Comparison of ENCODE assay signal across 26 mouse cellular contexts in the genomic region with DNA sequence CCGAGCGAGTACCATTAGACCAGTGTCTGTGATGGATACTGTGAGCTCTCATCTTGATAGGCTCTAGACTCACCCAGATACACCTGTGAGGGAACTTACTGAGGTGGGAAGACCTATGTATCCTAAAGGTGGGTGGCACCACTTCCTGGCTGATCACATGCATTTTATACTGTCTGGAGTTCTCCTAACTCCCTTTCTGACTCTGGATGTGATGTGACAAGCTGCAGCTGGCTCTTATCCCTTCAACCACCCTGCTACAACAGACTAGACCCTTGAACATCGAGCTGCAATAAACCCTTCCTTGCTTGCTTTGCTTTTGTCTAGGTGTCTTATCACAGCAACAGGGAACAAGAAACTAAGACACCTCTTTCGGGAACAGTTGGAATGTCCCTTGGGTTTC.
DNase-seq lines count a peak whose midpoint lies in the region; ATAC-seq and TF ChIP-seq lines count a peak whose summit lies in the region.
"Had no signal": no experiment of that assay in that cellular context is flagged by ENCODE, and none has a peak within 500 bp of the region (broad histone marks: within the 10 kb centered on the region; RNA-seq: fewer than 3 reads in every experiment).

No protein-coding gene starts in this region.

- H3K4me1 ChIP-seq in lung, embryonic 14.5 days (ENCODE audit: insufficient read depth), result peaks cover 16% of the 10 kb centered on the region
- H3K4me1 ChIP-seq in embryonic facial prominence, embryonic 10.5 days, result peaks cover 55% of the 10 kb centered on the region
- peaks cover 71% of the 10 kb centered on the region for H3K4me1 ChIP-seq in limb, embryonic 10.5 days
- H3K4me1 ChIP-seq in limb, embryonic 12.5 days (replicated peaks), result peaks cover 61% of the 10 kb centered on the region

- 39% methylated on average over 4 of the region's 4 CpGs for WGBS in lung, embryonic 14.5 days
- 81% methylated on average over 4 of the region's 4 CpGs for WGBS in embryonic facial prominence, embryonic 10.5 days
- WGBS in limb, embryonic 10.5 days, result 78% methylated on average over 4 of the region's 4 CpGs
- 63% methylated on average over 4 of the region's 4 CpGs for WGBS in limb, embryonic 12.5 days

- no peak for ATAC-seq in lung, embryonic 14.5 days (ENCODE audit: insufficient read depth)
- ATAC-seq in limb, embryonic 12.5 days (ENCODE audit: insufficient number of reproducible peaks, insufficient read depth, low FRiP score, low TSS enrichment, low read depth), result no peak
- ATAC-seq: CD4-positive, CD25-positive, alpha-beta regulatory T cell, adult 4 months; forebrain, embryonic 14.5 days; forebrain, embryonic 16.5 days; Patski had no signal

- DNase-seq in lung, embryonic 14.5 days, result peak; percentile 54
- DNase-seq in lung, adult 18-20 months, result no peak
- no peak for DNase-seq in embryonic facial prominence, embryonic 10.5 days (ENCODE audit: low spot score)
- no peak for DNase-seq in limb, embryonic 10.5 days (ENCODE audit: low spot score)
- no peak for DNase-seq in B cell, adult 2 months
- DNase-seq in T-cell, adult 2 months (ENCODE audit: low spot score), result no peak
- DNase-seq: adrenal gland, adult 2 months; adrenal gland, postnatal 10 days; adrenal gland, postnatal 25 days; cerebellum, adult 11 months; cerebellum, adult 18-20 months; cerebellum, adult 9-10 months; cerebellum, postnatal 10 days; cerebellum, postnatal 25 days had no signal

- H3K4me3 ChIP-seq in lung, embryonic 14.5 days (ENCODE audit: low read depth, low read length), result no peak overlapping the region
- H3K4me3 ChIP-seq in embryonic facial prominence, embryonic 10.5 days, result no peak overlapping the region
- H3K4me3 ChIP-seq in limb, embryonic 10.5 days, result no peak overlapping the region
- no peak overlapping the region for H3K4me3 ChIP-seq in limb, embryonic 12.5 days (replicated peaks)
- H3K4me3 ChIP-seq: embryonic facial prominence, embryonic 13.5 days; embryonic facial prominence, embryonic 15.5 days; erythroblast, embryonic 14.5 days; forebrain, embryonic 10.5 days; forebrain, embryonic 12.5 days had no signal

- no peaks in the 10 kb centered on the region for H3K36me3 ChIP-seq in lung, embryonic 14.5 days (ENCODE audit: insufficient read depth)
- no peaks in the 10 kb centered on the region for H3K36me3 ChIP-seq in embryonic facial prominence, embryonic 10.5 days (replicated peaks)
- H3K36me3 ChIP-seq in limb, embryonic 10.5 days, result no peaks in the 10 kb centered on the region
- no peaks in the 10 kb centered on the region for H3K36me3 ChIP-seq in limb, embryonic 12.5 days
- H3K36me3 ChIP-seq: embryonic facial prominence, embryonic 13.5 days; embryonic facial prominence, embryonic 15.5 days; forebrain, embryonic 10.5 days; forebrain, embryonic 12.5 days; G1E had no signal

- H3K27me3 ChIP-seq in lung, embryonic 14.5 days (ENCODE audit: insufficient read depth, low read length), result no peaks in the 10 kb centered on the region
- peaks cover 20% of the 10 kb centered on the region for H3K27me3 ChIP-seq in embryonic facial prominence, embryonic 10.5 days (replicated peaks; ENCODE audit: low read depth, poor library complexity, severe bottlenecking)
- no peaks in the 10 kb centered on the region for H3K27me3 ChIP-seq in limb, embryonic 10.5 days (ENCODE audit: low read depth, poor library complexity, severe bottlenecking)
- no peaks in the 10 kb centered on the region for H3K27me3 ChIP-seq in limb, embryonic 12.5 days
- H3K27me3 ChIP-seq: CH12.LX, Patski had no signal

- no peaks in the 10 kb centered on the region for H3K9me3 ChIP-seq in lung, embryonic 14.5 days (ENCODE audit: low read depth, low read length)
- H3K9me3 ChIP-seq in embryonic facial prominence, embryonic 10.5 days, result no peaks in the 10 kb centered on the region
- no peaks in the 10 kb centered on the region for H3K9me3 ChIP-seq in limb, embryonic 10.5 days (replicated peaks)
- H3K9me3 ChIP-seq in limb, embryonic 12.5 days, result no peaks in the 10 kb centered on the region
- H3K9me3 ChIP-seq: embryonic facial prominence, embryonic 13.5 days; embryonic facial prominence, embryonic 15.5 days; forebrain, embryonic 10.5 days; forebrain, embryonic 12.5 days; G1E had no signal

- no peak overlapping the region for H3K4me2 ChIP-seq in lung, embryonic 14.5 days
- H3K4me2 ChIP-seq in limb, embryonic 12.5 days, result no peak overlapping the region
- H3K4me2 ChIP-seq: embryonic facial prominence, embryonic 13.5 days; embryonic facial prominence, embryonic 15.5 days; forebrain, embryonic 12.5 days had no signal

- no peak overlapping the region for H3K27ac ChIP-seq in lung, embryonic 14.5 days (ENCODE audit: low read depth)
- 0 out of 2 replicates have a peak overlapping the region, but pooled peaks have one; percentile 14 for H3K27ac ChIP-seq in embryonic facial prominence, embryonic 10.5 days (replicated peaks)
- H3K27ac ChIP-seq in limb, embryonic 10.5 days, result peak overlapping the region; percentile 97; the same call in 1 of the 2 replicates
- peak overlapping the region; percentile 66; the same call in 1 of the 2 replicates for H3K27ac ChIP-seq in limb, embryonic 12.5 days
- H3K27ac ChIP-seq: embryonic facial prominence, embryonic 13.5 days; embryonic facial prominence, embryonic 15.5 days; forebrain, embryonic 10.5 days; forebrain, embryonic 12.5 days had no signal

- TF ChIP-seq CTCF in lung, embryonic 14.5 days (IDR thresholded peaks at IDR 0.05; ENCODE audit: low read depth), result no peak

- no peak overlapping the region for H3K9ac ChIP-seq in lung, embryonic 14.5 days
- H3K9ac ChIP-seq in limb, embryonic 12.5 days (replicated peaks), result no peak overlapping the region
- H3K9ac ChIP-seq: embryonic facial prominence, embryonic 13.5 days; embryonic facial prominence, embryonic 15.5 days; forebrain, embryonic 12.5 days had no signal
